Mouse (Mus musculus) lung, embryonic 15.5 days (tissue): ENCODE measurements around the gene Trmt10b. TPM values are rescaled to one million over a fixed set of nuclear protein-coding genes. Genes with fewer than 3 reads are reported as not detected.

Source experiments
- ATAC-seq: fragments of 200-750 bp; cut with Nextera tagmentation; 2 replicates; pipeline ENCODE4 v1.8.0; 2017; ENCODE audit warnings: moderate number of reproducible peaks, borderline replicate concordance; ENCODE audit not compliant: low FRiP score, low TSS enrichment; ENCODE audit errors: extremely low read depth
- H3K27ac ChIP-seq: fragments of 300-500 bp; sonication (generic); 2 replicates; pipeline ENCODE4 v1.5.1; 2015; ENCODE audit warnings: moderate library complexity, mild to moderate bottlenecking, inconsistent platforms
- H3K27me3 ChIP-seq: fragments of 300-500 bp; sonication (generic); 2 replicates; pipeline ENCODE4 v1.6.1; 2015; ENCODE audit warnings: inconsistent platforms
- H3K36me3 ChIP-seq: fragments of 300-500 bp; sonication (generic); 2 replicates; pipeline ENCODE4 v1.6.1; 2015; ENCODE audit warnings: inconsistent platforms
- H3K4me1 ChIP-seq: fragments of 300-500 bp; sonication (generic); 2 replicates; pipeline ENCODE4 v1.6.1; 2015; ENCODE audit warnings: inconsistent platforms
- H3K4me2 ChIP-seq: fragments of 300-500 bp; sonication (generic); 2 replicates; pipeline ENCODE4 v1.6.1; 2015; ENCODE audit warnings: inconsistent platforms, mild to moderate bottlenecking, moderate library complexity
- H3K4me3 ChIP-seq: fragments of 300-500 bp; sonication (generic); 2 replicates; pipeline ENCODE4 v1.5.1; 2015; ENCODE audit warnings: mild to moderate bottlenecking, inconsistent platforms
- H3K9ac ChIP-seq: fragments of 300-500 bp; sonication (generic); 2 replicates; pipeline ENCODE4 v1.6.1; 2015; ENCODE audit warnings: inconsistent platforms
- H3K9me3 ChIP-seq: fragments of 300-500 bp; sonication (generic); 2 replicates; pipeline ENCODE4 v1.6.1; 2016; ENCODE audit warnings: inconsistent platforms
- WGBS: fragments of 180-500 bp; shearing (Covaris S2); methylation state at CpG from one replicate; pipeline ENCODE4 v1.1.7; 2015; 5-methylcytosine and 5-hydroxymethylcytosine counted together
- polyA plus RNA-seq: library from polyadenylated mRNA; unstranded; fragments of >200 nt; fragmentation: Nextera tagmentation; extraction: Ambion mirVana; gene quantifications from 2 replicates; pipeline ENCODE4 v1.2.1, GENCODE M21; 2015

Trmt10b gene
- polyA plus RNA-seq: 17.0 and 17.6 TPM in 2 replicates

GRCm38 (mm10) chr4:45296662-45297564 is at the start of gene Trmt10b:
TSS of gene Trmt10b (plus strand) at chr4:45297127.
- no peak for ATAC-seq
- H3K27ac ChIP-seq: no peak within 1 kb of the TSS
- peaks cover 5% of the 10 kb centered on the region; the same call in 1 of the 2 replicates for H3K36me3 ChIP-seq
- H3K9ac ChIP-seq: peak within 1 kb of the TSS; percentile 55
- H3K4me2 ChIP-seq: peak within 1 kb of the TSS; percentile 67
- H3K4me1 ChIP-seq: peaks cover 8% of the 10 kb centered on the region; the same call in 1 of the 2 replicates
- no peaks in the 10 kb centered on the region for H3K27me3 ChIP-seq
- H3K9me3 ChIP-seq: no peaks in the 10 kb centered on the region
- H3K4me3 ChIP-seq: peak within 1 kb of the TSS; percentile 77
- WGBS: 18% methylated on average over 27 of the region's 27 CpGs

DNA sequence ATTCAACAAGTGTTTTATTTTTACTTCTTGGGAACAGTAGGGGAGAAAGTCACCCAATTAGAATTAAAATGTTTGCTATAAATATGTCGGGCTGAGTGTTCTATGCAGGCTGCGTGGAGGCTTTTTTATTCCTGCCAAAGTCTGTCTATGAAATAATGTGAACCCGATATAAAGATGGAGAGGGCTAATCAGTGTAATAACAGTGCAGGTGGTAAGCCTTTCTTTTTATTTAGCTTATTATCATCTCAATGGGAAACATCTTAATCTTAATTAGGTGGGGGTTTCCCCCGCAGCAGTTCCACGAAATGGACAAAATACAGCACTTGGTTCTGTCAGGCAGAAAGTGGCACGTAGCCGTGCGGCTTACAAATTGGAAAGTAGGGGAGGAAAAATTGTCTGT is 45.7 kb upstream of the Trmt10b start:
- no peak overlapping the region for H3K9ac ChIP-seq
- no peak overlapping the region for H3K27ac ChIP-seq
- H3K4me1 ChIP-seq: no peaks in the 10 kb centered on the region
- 85% methylated on average over 8 of the region's 8 CpGs for WGBS
- H3K4me2 ChIP-seq: no peak overlapping the region
- no peak for ATAC-seq
- H3K36me3 ChIP-seq: no peaks in the 10 kb centered on the region
- no peak overlapping the region for H3K4me3 ChIP-seq
- no peaks in the 10 kb centered on the region for H3K27me3 ChIP-seq
- no peaks in the 10 kb centered on the region for H3K9me3 ChIP-seq

DNA sequence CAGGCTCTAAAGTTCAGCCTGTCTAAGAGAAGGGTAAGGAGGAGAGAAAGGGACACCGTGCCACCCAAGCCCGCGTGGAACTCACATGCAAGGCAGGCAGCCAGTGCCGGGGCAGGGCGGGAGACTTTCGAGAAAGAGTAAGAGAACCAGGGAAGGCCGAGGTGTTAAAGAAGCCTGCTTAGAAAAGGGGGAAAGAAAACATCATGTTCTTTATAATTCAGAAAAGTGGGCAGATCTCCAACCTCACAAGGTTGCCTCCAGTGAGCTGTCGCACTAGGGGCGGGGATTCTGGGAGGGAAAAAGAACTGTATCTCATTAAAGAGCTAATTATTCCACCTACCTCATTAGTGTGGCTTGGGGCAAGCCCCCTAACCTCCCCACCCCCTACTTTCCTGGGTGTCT is 44.1 kb upstream of the Trmt10b start:
- Histone ChIP-seq H3K9ac (no peak overlapping the region), H3K9me3 (no peaks in the 10 kb centered on the region), H3K36me3 (no peaks in the 10 kb centered on the region), H3K27ac (no peak overlapping the region), H3K4me1 (no peaks in the 10 kb centered on the region), H3K4me2 (no peak overlapping the region), H3K27me3 (no peaks in the 10 kb centered on the region), H3K4me3 (no peak overlapping the region)
- WGBS: 63% methylated on average over 9 of the region's 9 CpGs
- ATAC-seq: no peak

DNA sequence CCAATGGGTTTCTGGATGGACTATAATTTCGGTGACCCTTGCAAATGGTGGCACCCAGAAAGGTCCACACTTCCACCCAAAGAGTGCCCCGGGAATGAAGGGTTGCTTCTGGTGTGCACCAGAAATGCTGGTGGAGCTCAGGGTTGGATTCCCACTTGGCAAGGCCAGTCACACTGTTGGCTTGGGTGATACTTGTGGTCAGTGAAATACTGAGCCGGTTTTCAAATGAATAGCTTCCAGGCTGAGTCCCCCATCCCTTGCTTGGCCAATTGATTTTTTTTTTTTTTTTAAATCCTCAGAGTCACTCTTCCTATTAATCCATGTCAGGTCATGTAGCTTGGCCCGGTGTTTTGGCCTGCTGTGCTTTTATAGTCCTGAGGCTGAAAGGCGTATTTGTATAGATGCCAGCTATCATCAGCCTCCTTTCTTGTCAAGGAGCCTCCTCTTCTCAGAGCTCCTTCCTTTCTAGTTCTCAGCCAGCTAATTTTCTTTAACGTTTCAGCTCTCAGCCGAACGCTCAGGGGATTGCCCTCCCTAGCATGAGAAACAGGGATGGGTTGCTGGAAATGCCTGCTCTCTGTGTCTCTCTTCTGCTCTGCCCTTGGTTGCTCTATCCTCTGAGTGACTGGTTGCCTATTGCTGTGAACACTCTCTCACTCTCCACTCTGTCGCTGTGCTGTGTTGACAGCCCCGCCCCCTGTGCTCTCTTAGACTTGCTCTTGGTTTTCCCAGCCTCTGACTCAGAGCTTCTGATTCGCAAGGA is 42.9 kb upstream of the Trmt10b start:
- Histone ChIP-seq H3K27ac (no peak overlapping the region), H3K4me1 (no peaks in the 10 kb centered on the region), H3K27me3 (no peaks in the 10 kb centered on the region), H3K4me3 (no peak overlapping the region), H3K9ac (no peak overlapping the region), H3K9me3 (no peaks in the 10 kb centered on the region), H3K36me3 (no peaks in the 10 kb centered on the region), H3K4me2 (no peak overlapping the region)
- ATAC-seq: no peak
- 44% methylated on average over 11 of the region's 11 CpGs for WGBS

GRCm38 (mm10) chr4:45259232-45259832 is 37.6 kb upstream of the Trmt10b start:
- no peak overlapping the region for H3K4me2 ChIP-seq
- H3K4me3 ChIP-seq: no peak overlapping the region
- H3K27me3 ChIP-seq: no peaks in the 10 kb centered on the region
- 40% methylated on average over 4 of the region's 4 CpGs for WGBS
- H3K4me1 ChIP-seq: no peaks in the 10 kb centered on the region
- no peak overlapping the region for H3K27ac ChIP-seq
- H3K36me3 ChIP-seq: no peaks in the 10 kb centered on the region
- no peak for ATAC-seq
- no peak overlapping the region for H3K9ac ChIP-seq
- H3K9me3 ChIP-seq: no peaks in the 10 kb centered on the region

GRCm38 (mm10) chr4:45261551-45261950 is 35.4 kb upstream of the Trmt10b start:
- no peaks in the 10 kb centered on the region for H3K9me3 ChIP-seq
- no peaks in the 10 kb centered on the region for H3K4me1 ChIP-seq
- H3K36me3 ChIP-seq: no peaks in the 10 kb centered on the region
- H3K27ac ChIP-seq: no peak overlapping the region
- no peak overlapping the region for H3K9ac ChIP-seq
- H3K4me2 ChIP-seq: no peak overlapping the region
- H3K27me3 ChIP-seq: no peaks in the 10 kb centered on the region
- ATAC-seq: no peak
- no peak overlapping the region for H3K4me3 ChIP-seq
- 89% methylated on average over 4 of the region's 4 CpGs for WGBS

DNA sequence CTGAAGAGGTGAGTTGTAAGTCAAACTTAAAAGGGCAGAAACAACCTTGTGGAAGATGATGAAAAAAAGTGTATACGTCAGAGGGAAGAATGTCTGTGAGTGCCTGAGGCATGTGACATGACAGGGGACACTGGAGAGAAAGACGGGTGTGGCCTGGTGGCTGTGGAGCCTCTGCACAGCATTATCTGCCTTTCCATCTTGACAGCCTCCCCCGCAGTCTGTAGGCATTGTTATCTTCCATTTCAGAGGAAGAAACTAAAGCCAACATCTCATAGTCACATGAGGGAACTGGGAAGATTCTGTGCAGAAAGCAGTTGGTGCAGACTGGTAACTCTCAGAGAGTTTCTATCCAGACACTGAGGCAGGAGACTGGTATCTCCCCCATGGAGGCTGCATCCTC is 29.0 kb upstream of the Trmt10b start:
- WGBS: 50% methylated on average over 3 of the region's 3 CpGs
- Histone ChIP-seq H3K27me3 (no peaks in the 10 kb centered on the region), H3K9me3 (no peaks in the 10 kb centered on the region), H3K9ac (no peak overlapping the region), H3K4me1 (peaks cover 5% of the 10 kb centered on the region; the same call in 1 of the 2 replicates), H3K4me2 (no peak overlapping the region), H3K27ac (no peak overlapping the region), H3K36me3 (no peaks in the 10 kb centered on the region), H3K4me3 (no peak overlapping the region)
- no peak for ATAC-seq

- Histone ChIP-seq H3K4me3 (no peak overlapping the region), H3K36me3 (no peaks in the 10 kb centered on the region), H3K4me1 (peaks cover 5% of the 10 kb centered on the region; the same call in 1 of the 2 replicates), H3K27me3 (no peaks in the 10 kb centered on the region), H3K4me2 (no peak overlapping the region), H3K9ac (no peak overlapping the region), H3K9me3 (no peaks in the 10 kb centered on the region), H3K27ac (no peak overlapping the region)
- 79% methylated on average over 10 of the region's 10 CpGs for WGBS
- ATAC-seq: no peak
Measured at GRCm38 (mm10) chr4:45271041-45271452, 25.9 kb upstream of the Trmt10b start.

DNA sequence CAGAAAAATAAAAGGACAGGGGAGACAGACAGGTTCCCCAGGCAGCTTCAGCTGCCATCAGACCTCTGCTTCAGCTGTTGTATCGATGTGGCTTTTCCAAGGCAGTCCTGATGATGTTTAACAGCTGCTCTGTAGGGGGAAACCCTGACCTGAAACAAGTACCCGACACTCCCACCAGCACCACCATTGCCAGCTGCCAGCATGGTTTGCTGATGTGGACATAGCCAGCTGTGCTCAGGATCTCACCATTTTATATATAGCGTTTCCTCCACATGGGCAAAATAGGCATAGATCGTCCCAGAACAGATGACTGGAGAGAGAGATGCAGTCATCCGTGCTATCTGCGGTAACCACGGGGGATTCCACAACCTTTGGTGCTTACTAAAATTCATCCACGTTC is 21.2 kb upstream of the Trmt10b start:
- Histone ChIP-seq H3K4me1 (peaks cover 5% of the 10 kb centered on the region; the same call in 1 of the 2 replicates), H3K9ac (no peak overlapping the region), H3K36me3 (no peaks in the 10 kb centered on the region), H3K4me2 (no peak overlapping the region), H3K9me3 (no peaks in the 10 kb centered on the region), H3K27ac (no peak overlapping the region), H3K4me3 (no peak overlapping the region), H3K27me3 (no peaks in the 10 kb centered on the region)
- 67% methylated on average over 8 of the region's 8 CpGs for WGBS
- no peak for ATAC-seq

- Histone ChIP-seq H3K27me3 (no peaks in the 10 kb centered on the region), H3K9ac (no peak overlapping the region), H3K4me2 (no peak overlapping the region), H3K4me1 (no peaks in the 10 kb centered on the region), H3K36me3 (no peaks in the 10 kb centered on the region), H3K9me3 (no peaks in the 10 kb centered on the region), H3K27ac (no peak overlapping the region), H3K4me3 (no peak overlapping the region)
- 0 out of 2 replicates have a peak, but pooled peaks have one; percentile 55 for ATAC-seq
- WGBS: 53% methylated on average over 8 of the region's 8 CpGs
Measured at GRCm38 (mm10) chr4:45279292-45279691, 17.6 kb upstream of the Trmt10b start.

DNA sequence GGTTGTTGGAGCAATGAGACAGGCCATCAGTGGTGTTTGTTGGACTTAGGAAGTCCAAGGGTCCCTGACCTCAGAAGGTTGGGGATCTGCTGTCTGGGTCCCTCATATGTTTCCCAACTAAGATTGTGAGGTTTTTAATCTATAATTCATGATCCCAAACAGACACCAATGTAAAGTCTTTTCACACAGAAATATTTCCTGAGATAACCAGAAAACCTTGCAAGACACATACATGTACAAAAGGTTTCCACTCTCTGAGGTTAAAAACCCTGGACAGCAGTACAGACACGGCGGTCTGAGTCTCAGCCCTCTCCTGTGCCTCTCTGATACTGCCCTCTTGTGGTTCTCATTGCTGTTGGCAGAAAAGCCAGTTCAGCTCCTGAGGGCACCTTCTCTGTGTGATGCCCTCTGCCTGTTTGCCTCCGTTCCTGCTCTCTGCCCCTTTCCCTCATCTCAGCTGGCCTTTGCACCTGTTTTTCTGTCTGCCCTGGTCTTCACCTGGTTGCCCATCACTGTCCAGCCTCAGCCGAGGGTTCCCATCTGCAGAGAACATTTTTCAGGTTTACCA is 16.9 kb upstream of the Trmt10b start:
- H3K9me3 ChIP-seq: no peaks in the 10 kb centered on the region
- no peaks in the 10 kb centered on the region for H3K4me1 ChIP-seq
- no peaks in the 10 kb centered on the region for H3K36me3 ChIP-seq
- WGBS: 16% methylated on average over 4 of the region's 4 CpGs
- no peak overlapping the region for H3K27ac ChIP-seq
- no peak overlapping the region for H3K9ac ChIP-seq
- H3K4me3 ChIP-seq: no peak overlapping the region
- no peak for ATAC-seq
- H3K27me3 ChIP-seq: no peaks in the 10 kb centered on the region
- H3K4me2 ChIP-seq: no peak overlapping the region
